Mouse (Mus musculus): ENCODE measurements at regions not wholly inside any gene's neighbourhood (a gene's known extent, or its start where the extent isn't known, plus 50 kb on each side); places are given as distances from the start of the nearest gene placed in this dataset.

GRCm38 (mm10) chr12:113427339-113427738 lies 62.0 kb upstream of the Adam6b start:
- no peak for TF ChIP-seq CTCF (IDR thresholded peaks at IDR 0.05; ENCODE audit: extremely low read depth, insufficient read depth, low read length)
- TF ChIP-seq POLR2A (IDR thresholded peaks at IDR 0.05; ENCODE audit: extremely low read depth, insufficient read depth, low read length) = no peak
